Mouse (Mus musculus) hindbrain, embryonic 15.5 days (tissue): Measurements from ENCODE around the gene Sugt1. TPM values are rescaled to one million over a fixed set of nuclear protein-coding genes. Genes with fewer than 3 reads are reported as not detected.
A peak's percentile ranks its signal among the peaks of the same experiment; 100 is the strongest.

Experiments
- ATAC-seq: fragments of 200-750 bp; cut with Nextera tagmentation; 2 replicates; pipeline ENCODE4 v1.8.0; 2017; ENCODE audit warnings: low read depth, moderate number of reproducible peaks, moderate TSS enrichment; ENCODE audit not compliant: low FRiP score
- H3K27ac ChIP-seq: fragments of 300-500 bp; sonication (generic); replicated peaks from 2 replicates; pipeline ENCODE4 v1.5.1; 2015; ENCODE audit warnings: mild to moderate bottlenecking, inconsistent platforms
- H3K27me3 ChIP-seq: fragments of 300-500 bp; sonication (generic); 2 replicates; pipeline ENCODE4 v1.6.1; 2015; ENCODE audit warnings: control low read depth, inconsistent platforms
- H3K36me3 ChIP-seq: fragments of 300-500 bp; sonication (generic); 2 replicates; pipeline ENCODE4 v1.6.1; 2015; ENCODE audit warnings: control low read depth, inconsistent platforms
- H3K4me1 ChIP-seq: fragments of 300-500 bp; sonication (generic); replicated peaks from 2 replicates; pipeline ENCODE4 v1.6.1; 2015; ENCODE audit warnings: control low read depth, inconsistent platforms
- H3K4me2 ChIP-seq: fragments of 300-500 bp; sonication (generic); 2 replicates; pipeline ENCODE4 v1.6.1; 2015; ENCODE audit warnings: moderate library complexity, mild to moderate bottlenecking, inconsistent platforms
- H3K4me3 ChIP-seq: fragments of 300-500 bp; sonication (generic); 2 replicates; pipeline ENCODE4 v1.5.1; 2015; ENCODE audit warnings: mild to moderate bottlenecking, inconsistent platforms
- H3K9ac ChIP-seq: fragments of 300-500 bp; sonication (generic); 2 replicates; pipeline ENCODE4 v1.6.1; 2015; ENCODE audit warnings: inconsistent platforms
- H3K9me3 ChIP-seq: fragments of 300-500 bp; sonication (generic); 2 replicates; pipeline ENCODE4 v1.6.1; 2016; ENCODE audit warnings: control low read depth, inconsistent platforms
- WGBS: fragments of 180-500 bp; shearing (Covaris S2); methylation state at CpG from one replicate; pipeline ENCODE4 v1.1.7; 2015; 5-methylcytosine and 5-hydroxymethylcytosine counted together
- polyA plus RNA-seq: library from polyadenylated mRNA; unstranded; fragments of >200 nt; fragmentation: Nextera tagmentation; extraction: Ambion mirVana; gene quantifications from 2 replicates; pipeline ENCODE4 v1.2.1, GENCODE M21; 2015

The Sugt1 gene
- 100 and 105 TPM in 2 replicates for polyA plus RNA-seq

DNA sequence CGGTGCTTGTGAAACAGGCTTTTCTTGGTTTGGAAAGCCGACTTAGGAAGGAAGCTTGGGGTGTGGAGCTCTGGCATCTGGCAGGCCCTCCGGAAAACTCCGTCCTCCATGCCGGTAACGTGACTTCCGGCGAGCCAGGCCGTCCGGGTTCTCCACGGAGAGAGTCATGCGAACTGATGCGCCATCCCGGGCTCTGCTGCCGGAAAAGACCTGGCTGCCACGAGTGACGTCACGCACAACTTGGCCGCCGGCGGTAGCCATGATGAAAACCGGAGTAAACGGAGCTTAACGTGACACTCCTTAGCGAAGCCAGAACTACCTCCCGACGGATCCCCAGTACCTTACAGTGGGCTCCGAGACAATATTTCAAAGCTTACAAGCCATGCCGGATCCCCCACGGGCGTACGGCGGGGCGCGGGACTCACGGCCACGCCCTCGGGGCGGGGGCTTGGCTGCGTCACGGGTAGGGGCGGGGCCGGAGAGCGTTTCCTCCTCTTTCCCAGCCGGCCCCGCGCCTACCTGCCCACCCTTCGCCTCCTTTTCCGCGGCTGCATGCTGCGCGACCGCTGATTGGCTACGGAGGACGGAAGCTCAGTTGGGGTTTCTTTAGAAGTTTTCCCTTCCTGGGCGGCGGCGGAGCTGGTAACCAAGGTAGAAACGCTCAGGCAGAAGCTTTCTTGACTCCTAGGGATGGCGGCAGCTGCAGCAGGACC, at the start of gene Sugt1:
TSS of gene Sugt1 (plus strand) at position 553 of the 713 bp plus-strand sequence.
- Histone ChIP-seq H3K9me3 (no peaks in the 10 kb centered on the region), H3K27ac (peak within 1 kb of the TSS; percentile 99), H3K36me3 (no peaks in the 10 kb centered on the region), H3K9ac (peak within 1 kb of the TSS; percentile 61), H3K4me1 (peaks cover 25% of the 10 kb centered on the region), H3K4me2 (peak within 1 kb of the TSS; percentile 78), H3K4me3 (peak within 1 kb of the TSS; percentile 57), H3K27me3 (no peaks in the 10 kb centered on the region)
- peak; percentile 99 for ATAC-seq
- under 1% methylated on average over 59 of the region's 60 CpGs for WGBS

GRCm38 (mm10) chr14:79537921-79538320, 49.6 kb upstream of the Sugt1 start:
- Histone ChIP-seq H3K9me3 (no peaks in the 10 kb centered on the region), H3K9ac (no peak overlapping the region), H3K4me3 (no peak overlapping the region), H3K27ac (no peak overlapping the region), H3K36me3 (no peaks in the 10 kb centered on the region), H3K4me2 (no peak overlapping the region), H3K4me1 (no peaks in the 10 kb centered on the region), H3K27me3 (no peaks in the 10 kb centered on the region)
- no peak for ATAC-seq

DNA sequence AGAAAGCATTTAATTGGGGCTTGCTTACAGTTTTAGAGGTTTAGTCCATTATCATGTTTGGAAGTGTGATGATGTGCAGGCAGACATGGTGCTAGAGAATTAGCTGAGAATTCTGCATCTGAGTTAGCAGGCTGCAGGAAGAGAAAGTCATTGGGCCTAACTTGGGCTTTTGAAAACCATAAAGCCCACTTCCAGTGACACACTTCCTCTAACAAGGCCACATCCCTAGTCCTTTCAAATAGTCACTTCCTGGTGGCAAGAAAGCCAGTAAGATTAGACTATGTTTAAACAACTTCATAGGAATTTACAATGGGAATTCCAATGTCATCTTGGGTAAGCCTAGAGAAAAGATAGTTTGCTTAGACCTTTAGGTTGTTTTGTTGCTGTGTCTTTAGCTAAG, 45.9 kb upstream of the Sugt1 start:
- Histone ChIP-seq H3K9me3 (no peaks in the 10 kb centered on the region), H3K9ac (no peak overlapping the region), H3K4me3 (no peak overlapping the region)

DNA sequence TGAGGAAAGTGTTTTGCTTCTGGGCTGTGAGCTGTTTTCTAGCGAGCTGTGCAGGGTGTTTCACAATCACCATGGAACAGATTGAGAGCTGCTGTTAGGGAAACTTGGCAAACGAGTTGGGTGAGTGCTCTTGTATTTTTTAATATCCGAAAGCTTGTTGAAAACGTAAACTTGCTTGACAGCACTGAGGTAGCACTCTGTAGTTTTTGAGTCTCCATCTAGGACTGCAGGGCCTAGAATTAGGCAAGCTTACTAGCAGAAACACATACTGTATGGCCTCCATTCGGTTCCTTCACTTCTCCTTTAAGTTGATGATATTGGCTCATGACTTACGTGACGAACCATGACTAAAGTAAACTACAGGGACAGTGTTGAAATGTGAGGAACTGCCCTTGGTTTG, 38.1 kb upstream of the Sugt1 start:
- no peak overlapping the region for H3K9ac ChIP-seq
- no peak for ATAC-seq
- WGBS, result 82% methylated on average over 7 of the region's 7 CpGs
- H3K4me1 ChIP-seq, result no peaks in the 10 kb centered on the region
- H3K9me3 ChIP-seq, result no peaks in the 10 kb centered on the region
- H3K27me3 ChIP-seq, result no peaks in the 10 kb centered on the region
- H3K4me2 ChIP-seq, result no peak overlapping the region
- no peaks in the 10 kb centered on the region for H3K36me3 ChIP-seq
- H3K4me3 ChIP-seq, result no peak overlapping the region
- H3K27ac ChIP-seq, result no peak overlapping the region

More for the DNA sequence above, 45.9 kb upstream of the Sugt1 start:
- no peaks in the 10 kb centered on the region for H3K36me3 ChIP-seq
- H3K4me2 ChIP-seq, result no peak overlapping the region
- no peaks in the 10 kb centered on the region for H3K27me3 ChIP-seq
- ATAC-seq, result no peak
- H3K4me1 ChIP-seq, result no peaks in the 10 kb centered on the region
- no peak overlapping the region for H3K27ac ChIP-seq

- Histone ChIP-seq H3K4me1 (no peaks in the 10 kb centered on the region), H3K36me3 (no peaks in the 10 kb centered on the region), H3K9ac (no peak overlapping the region), H3K9me3 (no peaks in the 10 kb centered on the region), H3K27ac (no peak overlapping the region), H3K4me3 (no peak overlapping the region), H3K27me3 (no peaks in the 10 kb centered on the region), H3K4me2 (no peak overlapping the region)
- no peak for ATAC-seq
- WGBS, result 91% methylated on average over 2 of the region's 2 CpGs
Measured at GRCm38 (mm10) chr14:79551929-79552328, 35.6 kb upstream of the Sugt1 start.

GRCm38 (mm10) chr14:79552854-79553253, 34.6 kb upstream of the Sugt1 start:
- no peak overlapping the region for H3K27ac ChIP-seq
- no peak overlapping the region for H3K9ac ChIP-seq
- no peak overlapping the region for H3K4me2 ChIP-seq
- H3K36me3 ChIP-seq, result no peaks in the 10 kb centered on the region
- no peaks in the 10 kb centered on the region for H3K27me3 ChIP-seq
- 94% methylated on average over 1 of the region's 1 CpGs for WGBS
- ATAC-seq, result no peak
- no peaks in the 10 kb centered on the region for H3K4me1 ChIP-seq
- H3K9me3 ChIP-seq, result no peaks in the 10 kb centered on the region
- H3K4me3 ChIP-seq, result no peak overlapping the region

- no peak for ATAC-seq
Measured at GRCm38 (mm10) chr14:79557796-79558195, 29.7 kb upstream of the Sugt1 start.

DNA sequence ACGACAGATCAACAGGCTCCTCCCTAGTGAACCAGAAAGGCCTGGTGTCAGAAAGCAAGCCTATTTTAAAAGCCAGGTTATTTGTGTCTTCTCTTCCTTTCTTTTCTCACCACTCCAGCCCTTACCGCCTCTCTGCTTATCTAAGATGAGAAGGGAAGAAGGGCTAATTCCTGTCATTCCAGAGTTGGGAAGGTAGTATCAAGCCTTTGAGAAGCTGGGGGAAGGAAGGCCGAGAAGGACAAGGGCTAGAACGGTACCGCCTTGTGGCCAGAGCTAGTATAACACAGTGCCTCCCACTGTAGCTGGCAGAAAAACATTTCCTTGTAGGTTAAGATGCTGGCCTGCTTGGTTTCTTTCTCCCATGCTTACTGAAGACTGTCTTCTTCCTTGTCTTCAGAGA, 24.7 kb upstream of the Sugt1 start:
- H3K4me3 ChIP-seq, result no peak overlapping the region
- no peak for ATAC-seq
- WGBS, result 22% methylated on average over 5 of the region's 5 CpGs
- H3K9ac ChIP-seq, result no peak overlapping the region
- H3K36me3 ChIP-seq, result no peaks in the 10 kb centered on the region
- no peak overlapping the region for H3K27ac ChIP-seq
- no peaks in the 10 kb centered on the region for H3K27me3 ChIP-seq
- no peaks in the 10 kb centered on the region for H3K4me1 ChIP-seq
- no peaks in the 10 kb centered on the region for H3K9me3 ChIP-seq
- H3K4me2 ChIP-seq, result no peak overlapping the region

More at GRCm38 (mm10) chr14:79557796-79558195, 29.7 kb upstream of the Sugt1 start:
- 92% methylated on average over 1 of the region's 1 CpGs for WGBS
- no peak overlapping the region for H3K4me2 ChIP-seq
- no peak overlapping the region for H3K4me3 ChIP-seq
- H3K27me3 ChIP-seq, result no peaks in the 10 kb centered on the region
- H3K9me3 ChIP-seq, result no peaks in the 10 kb centered on the region
- no peak overlapping the region for H3K9ac ChIP-seq
- H3K4me1 ChIP-seq, result no peaks in the 10 kb centered on the region
- no peak overlapping the region for H3K27ac ChIP-seq
- no peaks in the 10 kb centered on the region for H3K36me3 ChIP-seq

DNA sequence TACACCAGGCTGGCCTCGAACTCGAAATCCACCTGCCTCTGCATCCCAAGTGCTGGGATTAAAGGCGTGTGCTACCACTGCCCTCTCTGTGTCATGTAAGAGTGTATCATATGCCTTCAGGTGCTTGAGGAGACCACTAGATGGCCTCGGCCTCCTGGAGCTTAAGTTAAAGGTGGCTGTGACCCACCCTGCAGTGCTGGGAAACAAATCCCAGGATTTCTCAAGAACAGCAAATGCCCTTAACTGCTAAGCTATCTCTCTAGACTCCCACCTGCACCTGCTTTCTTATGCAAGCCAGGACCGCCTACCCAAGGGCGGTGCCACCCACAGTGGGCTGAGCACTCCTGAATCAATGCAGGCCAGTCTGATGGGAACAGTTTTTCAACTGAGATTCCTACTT, 22.7 kb upstream of the Sugt1 start:
- WGBS, result 72% methylated on average over 6 of the region's 6 CpGs
- Histone ChIP-seq H3K9me3 (no peaks in the 10 kb centered on the region), H3K9ac (no peak overlapping the region), H3K36me3 (no peaks in the 10 kb centered on the region), H3K27ac (no peak overlapping the region), H3K4me1 (no peaks in the 10 kb centered on the region), H3K27me3 (no peaks in the 10 kb centered on the region), H3K4me2 (no peak overlapping the region), H3K4me3 (no peak overlapping the region)
- no peak for ATAC-seq

DNA sequence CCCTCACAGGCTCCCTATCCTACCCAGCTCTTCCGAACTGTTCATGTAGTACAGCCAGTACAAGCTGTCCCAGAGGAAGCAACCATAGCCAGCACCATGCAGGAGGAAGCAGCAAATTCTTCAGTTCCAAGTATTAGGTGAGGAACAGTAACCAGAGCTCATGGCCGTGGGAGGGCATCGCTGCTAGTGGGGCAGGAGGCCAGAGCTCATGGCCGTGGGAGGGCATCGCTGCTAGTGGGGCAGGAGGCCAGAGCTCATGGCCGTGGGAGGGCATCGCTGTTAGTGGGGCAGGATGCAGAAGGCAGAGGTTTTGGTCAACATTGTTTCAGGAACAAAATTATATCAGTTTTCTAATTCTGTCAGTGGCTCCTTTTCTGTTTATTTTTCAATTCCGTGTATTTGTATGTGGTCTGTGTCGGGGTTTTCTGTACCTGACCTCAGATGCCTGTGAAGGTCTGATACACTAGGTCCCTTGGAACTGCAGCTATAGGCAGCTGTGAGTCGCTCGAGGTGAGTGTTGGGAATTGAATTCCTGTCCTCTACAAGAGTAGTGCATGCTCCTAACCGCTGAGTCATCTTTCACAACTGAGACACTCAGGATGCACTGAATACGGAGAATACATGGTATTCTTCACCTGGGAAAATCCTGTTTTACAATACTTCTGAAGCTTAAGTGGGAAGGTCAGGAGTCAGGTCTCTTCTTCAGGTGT, 13.9 kb upstream of the Sugt1 start:
- WGBS, result 91% methylated on average over 13 of the region's 13 CpGs
- Histone ChIP-seq H3K9ac (no peak overlapping the region), H3K27me3 (no peaks in the 10 kb centered on the region), H3K36me3 (no peaks in the 10 kb centered on the region), H3K4me1 (no peaks in the 10 kb centered on the region), H3K4me3 (no peak overlapping the region), H3K27ac (no peak overlapping the region), H3K9me3 (no peaks in the 10 kb centered on the region), H3K4me2 (no peak overlapping the region)
- no peak for ATAC-seq

- WGBS, result 100% methylated on average over 1 of the region's 1 CpGs
- no peak overlapping the region for H3K9ac ChIP-seq
- no peak overlapping the region for H3K4me3 ChIP-seq
- no peak overlapping the region for H3K4me2 ChIP-seq
- ATAC-seq, result no peak
- H3K27me3 ChIP-seq, result no peaks in the 10 kb centered on the region
- H3K36me3 ChIP-seq, result no peaks in the 10 kb centered on the region
- no peak overlapping the region for H3K27ac ChIP-seq
- H3K4me1 ChIP-seq, result no peaks in the 10 kb centered on the region
- no peaks in the 10 kb centered on the region for H3K9me3 ChIP-seq
Measured at GRCm38 (mm10) chr14:79574361-79574760, 13.1 kb upstream of the Sugt1 start.

DNA sequence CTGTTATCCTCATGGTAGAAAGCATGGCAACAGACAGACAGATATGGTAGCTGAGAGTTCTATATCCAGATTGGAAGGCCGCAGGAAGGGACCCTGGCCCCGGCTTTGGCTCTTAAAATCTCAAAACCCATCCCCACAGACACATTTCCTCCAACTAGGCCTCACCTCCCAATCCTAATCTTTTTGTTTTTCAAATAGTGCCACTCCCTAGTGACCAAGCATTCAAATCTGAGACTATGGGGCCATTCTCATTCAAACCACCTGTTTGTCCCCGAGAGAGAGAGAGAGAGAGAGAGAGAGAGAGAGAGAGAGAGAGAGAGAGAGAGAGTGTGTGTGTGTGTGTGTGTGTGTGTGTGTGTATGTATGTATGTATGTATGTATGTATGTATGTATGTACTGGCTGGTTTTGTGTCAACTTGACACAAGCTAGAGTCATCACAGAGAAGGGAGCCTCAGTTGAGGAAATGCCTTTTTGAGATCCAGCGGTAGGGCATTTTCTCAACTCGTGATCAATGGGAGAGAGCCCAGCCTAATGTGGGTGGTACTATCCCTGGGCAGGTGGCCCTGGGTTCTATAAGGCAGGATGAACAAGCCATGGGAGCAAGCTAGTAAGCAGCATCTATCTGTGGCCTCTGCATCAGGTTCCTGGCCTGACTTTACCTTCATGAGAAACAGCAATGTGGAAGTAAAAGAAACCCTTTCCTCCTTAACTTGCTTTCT, 3.8 kb upstream of the Sugt1 start:
- Histone ChIP-seq H3K9me3 (no peaks in the 10 kb centered on the region), H3K36me3 (no peaks in the 10 kb centered on the region), H3K9ac (no peak overlapping the region), H3K27ac (no peak overlapping the region), H3K4me1 (peaks cover 11% of the 10 kb centered on the region), H3K4me3 (no peak overlapping the region), H3K4me2 (no peak overlapping the region), H3K27me3 (no peaks in the 10 kb centered on the region)
- 86% methylated on average over 5 of the region's 5 CpGs for WGBS
- ATAC-seq, result no peak
